In the genomic region with DNA sequence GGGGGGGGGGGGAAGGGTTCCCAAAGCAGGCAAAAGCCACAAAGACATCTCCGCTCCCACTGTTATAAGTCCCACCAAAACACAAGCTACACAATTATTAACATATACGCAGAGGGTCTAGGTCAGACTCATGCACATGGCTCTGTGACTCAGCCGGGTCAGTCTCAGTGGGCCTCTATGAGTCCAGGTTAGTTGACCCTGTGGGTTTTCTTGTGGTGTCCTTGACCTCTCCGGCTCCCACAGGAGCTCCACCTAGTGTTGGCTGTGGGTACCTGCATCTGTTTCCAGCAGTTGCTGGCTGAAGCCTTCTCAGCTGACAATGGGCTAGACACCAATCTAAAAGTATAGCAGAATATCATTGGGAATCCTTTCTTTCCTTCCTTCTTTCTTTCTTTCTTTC, we compare ENCODE assay signal across 11 mouse cellular contexts. TPM values are rescaled to one million over a fixed set of nuclear protein-coding genes. Genes with fewer than 3 reads are reported as not detected.
DNase-seq lines count a peak whose midpoint lies in the region; ATAC-seq and TF ChIP-seq lines count a peak whose summit lies in the region.
"Had no signal": no experiment of that assay in that cellular context is flagged by ENCODE, and none has a peak within 500 bp of the region (broad histone marks: within the 10 kb centered on the region; RNA-seq: fewer than 3 reads in every experiment).

No protein-coding gene starts in this region.

- TF ChIP-seq CTCF in cerebellum, adult 2 months (IDR thresholded peaks at IDR 0.05; ENCODE audit: borderline replicate concordance, insufficient read depth, low read depth, low read length), result peak; percentile 26; the same call in 1 of the 2 replicates
- peak; percentile 49 for TF ChIP-seq CTCF in left cerebral cortex, adult 2 months (IDR thresholded peaks at IDR 0.05)

- peak in 1 of 2 experiments; percentile 4 for DNase-seq in cerebellum, adult 2 months
- no peak for DNase-seq in left cerebral cortex, adult 2 months (ENCODE audit: extremely low spot score in 1 of 2, low spot score in 2 of 2)
- no peak for DNase-seq in left cerebral cortex, adult 9 months (ENCODE audit: low spot score in 2 of 2)
- peak; percentile 49 for DNase-seq in embryo, embryonic 11 days
- DNase-seq in layer of hippocampus, postnatal 36 days, result no peak

- no peak for TF ChIP-seq POLR2A in cerebellum, adult 2 months (IDR thresholded peaks at IDR 0.05; ENCODE audit: borderline replicate concordance, insufficient read depth, low read length)

- H3K27me3 ChIP-seq in cerebellum, adult 2 months (ENCODE audit: control insufficient read depth, insufficient read depth, low read length), result no peaks in the 10 kb centered on the region
- H3K27me3 ChIP-seq: embryonic facial prominence, embryonic 13.5 days had no signal

- H3K4me3 ChIP-seq in cerebellum, adult 2 months (replicated peaks; ENCODE audit: insufficient read depth, low read depth, low read length), result no peak overlapping the region
- no peak overlapping the region for H3K4me3 ChIP-seq in left cerebral cortex, adult 2 months
- H3K4me3 ChIP-seq: embryonic facial prominence, embryonic 13.5 days had no signal

- no peaks in the 10 kb centered on the region for H3K4me1 ChIP-seq in cerebellum, adult 2 months (ENCODE audit: control insufficient read depth, insufficient read depth, low read length)
- H3K4me1 ChIP-seq: embryonic facial prominence, embryonic 13.5 days had no signal

- WGBS in cerebellum, adult 2 months, result 71% methylated on average over 4 of the region's 4 CpGs

- intact Hi-C loops in left cerebral cortex, adult 2 months (cut with DNase I), result no loop called here

- H3K27ac ChIP-seq in cerebellum, adult 2 months (ENCODE audit: insufficient read depth, low read length), result no peak overlapping the region
- no peak overlapping the region for H3K27ac ChIP-seq in left cerebral cortex, adult 2 months
- H3K27ac ChIP-seq: embryonic facial prominence, embryonic 13.5 days had no signal

- ATAC-seq in cerebellum, adult (ENCODE audit: insufficient number of reproducible peaks, low FRiP score, low TSS enrichment), result no peak
- 0 out of 2 replicates have a peak, but pooled peaks have one; percentile 42 for ATAC-seq in megakaryocyte progenitor cell, adult 5-6 weeks (replicated peaks; ENCODE audit: poor library complexity)
- no peak for ATAC-seq in granulocyte monocyte progenitor cell, adult 5-6 weeks (replicated peaks; ENCODE audit: poor library complexity, severe bottlenecking)

RNA-seq across cellular contexts. Expression of a gene that starts 26.7 kb away (rescaled TPM):
- polyA plus RNA-seq in cerebellum, adult 2 months (2012; rRNA removed), result not detected in 2 replicates
- not detected for total RNA-seq in left cerebral cortex, adult 2 months (2021)
- not detected in 2 replicates for total RNA-seq in megakaryocyte progenitor cell, adult 5-6 weeks (2015)
- not detected in 2 replicates for total RNA-seq in megakaryocyte progenitor cell, adult 5-6 weeks (2017)
- total RNA-seq in granulocyte monocyte progenitor cell, adult 5-6 weeks (2014; fragmentation: Nextera tagmentation), result not detected in 2 replicates
- total RNA-seq in granulocyte monocyte progenitor cell, adult 5-6 weeks (2017), result not detected in 2 replicates
- total RNA-seq in layer of hippocampus, postnatal 36 days (2021), result not detected
- total RNA-seq: left cerebral cortex, adult 18-20 months had no signal
- polyA plus RNA-seq: C2C12; embryonic facial prominence, embryonic 13.5 days had no signal
